Mouse (Mus musculus): Measurements from ENCODE around the gene Tacc2.
A peak's percentile ranks its signal among the peaks of the same experiment; 100 is the strongest.

Gene Tacc2

DNA sequence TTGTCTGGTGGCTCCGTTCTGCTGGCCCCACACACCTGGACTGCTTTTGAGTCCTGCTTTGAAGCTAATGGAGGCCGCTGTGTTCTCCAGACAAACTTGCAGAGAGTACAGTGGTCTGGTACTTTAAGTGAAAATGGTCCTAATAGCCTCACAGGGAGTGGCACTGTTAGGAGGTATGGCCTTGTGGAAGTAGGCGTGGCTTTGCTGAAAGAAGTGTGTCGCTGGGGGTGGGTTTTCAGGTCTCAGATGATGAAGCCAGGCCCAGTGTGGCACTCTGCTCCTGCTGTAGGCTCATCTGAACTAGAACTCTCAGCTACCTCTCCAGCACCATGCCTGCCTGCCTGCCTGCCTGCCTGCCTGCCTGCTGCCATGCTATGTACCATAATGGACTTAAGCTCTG, 190.9 kb downstream of the Tacc2 start:
- no peak for DNase-seq (ENCODE audit: low spot score in 2 of 2)

GRCm38 (mm10) chr7:130770707-130771106, 193.5 kb downstream of the Tacc2 start:
- DNase-seq (ENCODE audit: low spot score in 2 of 2), result peak; percentile 64 to 71

DNA sequence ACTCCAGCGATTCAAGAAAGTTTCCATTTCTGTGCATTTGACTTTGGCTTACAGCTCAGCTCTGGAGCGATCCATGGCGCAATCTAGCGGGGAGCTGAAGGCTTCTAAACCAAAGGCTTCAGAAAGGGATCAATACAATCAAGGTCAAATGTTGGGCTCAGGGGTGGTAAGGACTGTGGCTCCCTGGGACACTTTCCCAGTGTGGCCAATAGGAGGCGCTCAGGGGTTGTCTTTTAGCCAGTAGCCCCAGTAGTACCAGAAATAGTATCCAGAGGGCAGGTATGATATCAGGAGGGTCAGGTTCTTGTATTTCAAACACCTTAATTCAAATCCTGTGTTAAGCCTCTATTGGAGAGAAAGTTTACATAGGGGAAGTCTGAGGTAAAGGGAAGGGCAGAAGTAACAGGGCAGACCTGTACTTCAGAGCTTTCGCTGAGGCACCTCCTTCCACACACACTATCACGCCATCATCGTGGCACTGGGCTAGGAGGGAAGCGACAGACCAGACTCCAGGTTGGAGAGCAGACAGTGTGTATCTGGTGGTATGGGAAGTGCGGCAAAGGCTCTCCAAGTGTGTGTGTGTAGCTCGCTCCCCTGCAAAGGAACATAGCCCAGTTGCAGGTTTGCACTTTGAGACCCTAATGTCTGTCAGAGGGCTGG, 196.1 kb downstream of the Tacc2 start:
- DNase-seq (ENCODE audit: low spot score in 2 of 2), result no peak

DNA sequence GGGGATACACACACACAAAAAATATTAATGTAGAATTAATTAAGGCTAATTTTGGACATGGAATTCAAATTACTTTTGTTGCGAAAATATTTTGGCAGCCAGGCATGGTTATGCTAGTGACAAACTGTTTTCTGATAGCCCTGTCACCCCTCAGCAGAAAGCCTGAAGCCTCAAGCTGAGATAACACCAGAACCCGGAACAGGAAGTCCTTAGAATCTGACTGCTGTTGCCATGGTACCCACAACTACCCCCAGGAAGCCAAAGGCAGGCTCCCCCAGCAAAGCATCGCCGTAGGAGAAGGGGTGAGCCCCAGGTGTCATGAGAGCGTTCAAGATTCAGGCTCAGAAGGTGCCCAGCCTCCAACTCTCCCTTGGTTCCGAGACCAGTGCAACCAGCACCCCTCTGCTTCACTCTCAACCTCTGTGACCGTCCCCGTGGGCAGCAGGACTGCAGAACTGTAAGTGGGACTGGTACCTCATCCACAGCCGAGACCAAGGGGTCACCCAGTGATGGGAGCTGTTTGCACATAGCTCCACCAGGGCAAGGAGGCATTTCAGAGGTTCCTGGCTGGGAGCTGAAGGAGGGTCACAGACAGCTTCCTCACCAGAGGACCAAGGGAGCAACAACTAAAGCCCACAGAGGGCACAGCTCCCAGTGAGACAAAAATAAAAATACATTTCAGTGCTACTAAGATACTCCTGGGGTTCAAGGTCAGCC, 196.8 kb downstream of the Tacc2 start, which contains the start of gene Btbd16:
Gene Btbd16 (plus strand): TSS at position 156 of the 717 bp plus-strand sequence.
- DNase-seq (ENCODE audit: low spot score in 2 of 2), result no peak

GRCm38 (mm10) chr7:130780866-130781419, 203.7 kb downstream of the Tacc2 start:
- no peak for DNase-seq (ENCODE audit: low spot score in 2 of 2)

DNA sequence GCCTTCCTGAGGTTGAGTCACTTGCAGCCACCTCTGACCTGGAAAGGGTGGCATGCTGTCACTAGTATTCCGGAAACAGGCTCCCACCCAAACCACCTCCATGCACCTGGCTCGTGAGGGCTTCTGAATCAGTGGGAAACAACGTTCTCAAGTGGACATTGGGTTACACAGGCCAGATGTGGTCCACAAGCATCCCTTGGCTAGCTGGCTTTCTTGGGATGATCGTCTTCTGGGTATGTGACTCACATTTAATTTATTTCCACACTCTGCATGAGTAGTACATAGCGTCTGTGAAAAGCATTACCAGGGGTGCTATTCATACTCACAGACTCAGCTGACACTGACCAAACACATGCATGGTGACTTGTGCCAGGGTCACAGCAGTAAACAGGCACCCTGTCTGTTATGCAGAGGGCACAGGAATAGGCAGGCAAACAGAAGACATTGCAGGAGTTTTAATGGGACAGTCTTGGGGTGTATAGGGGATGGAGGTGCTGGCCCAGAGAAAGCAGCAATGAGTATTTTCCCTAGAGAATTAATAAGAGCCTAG, 205.3 kb downstream of the Tacc2 start:
- no peak for DNase-seq (ENCODE audit: low spot score in 2 of 2)

GRCm38 (mm10) chr7:130785923-130786575, 208.8 kb downstream of the Tacc2 start:
- no peak for DNase-seq (ENCODE audit: low spot score in 2 of 2)

DNA sequence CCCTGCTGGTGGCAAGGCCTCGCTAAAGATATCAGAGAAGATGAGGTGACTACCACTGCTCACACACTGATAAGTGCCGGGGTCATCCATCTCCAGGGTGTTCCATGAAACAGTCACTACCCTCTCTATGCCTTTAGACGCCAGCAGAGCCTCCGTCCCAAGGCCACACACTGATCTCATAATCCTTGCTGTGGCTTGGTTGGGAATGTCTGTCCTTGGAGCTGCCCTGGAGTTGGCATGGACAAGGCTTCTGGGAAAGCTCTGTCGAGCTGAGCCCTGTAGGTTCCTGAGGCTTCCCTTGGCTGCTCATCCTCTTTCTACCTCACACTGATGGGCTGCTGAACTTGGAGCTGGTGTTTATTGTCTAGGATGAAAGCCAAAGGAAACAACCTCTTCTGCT, 209.5 kb downstream of the Tacc2 start:
- no peak for DNase-seq (ENCODE audit: low spot score in 2 of 2)

- DNase-seq (ENCODE audit: low spot score in 2 of 2), result no peak
These were observed 210.3 kb downstream of the Tacc2 start for GRCm38 (mm10) chr7:130787537-130787936.

- no peak for DNase-seq (ENCODE audit: low spot score in 2 of 2)
These were observed 211.7 kb downstream of the Tacc2 start for GRCm38 (mm10) chr7:130788950-130789349.

GRCm38 (mm10) chr7:130789456-130789855, 212.2 kb downstream of the Tacc2 start:
- no peak for DNase-seq (ENCODE audit: low spot score in 2 of 2)

- no peak for DNase-seq (ENCODE audit: low spot score in 2 of 2)
These were observed 216.4 kb downstream of the Tacc2 start for GRCm38 (mm10) chr7:130793671-130794070.

GRCm38 (mm10) chr7:130796786-130797185, 219.5 kb downstream of the Tacc2 start:
- no peak for DNase-seq (ENCODE audit: low spot score in 2 of 2)

GRCm38 (mm10) chr7:130797524-130797923, 220.3 kb downstream of the Tacc2 start:
- no peak for DNase-seq (ENCODE audit: low spot score in 2 of 2)

DNA sequence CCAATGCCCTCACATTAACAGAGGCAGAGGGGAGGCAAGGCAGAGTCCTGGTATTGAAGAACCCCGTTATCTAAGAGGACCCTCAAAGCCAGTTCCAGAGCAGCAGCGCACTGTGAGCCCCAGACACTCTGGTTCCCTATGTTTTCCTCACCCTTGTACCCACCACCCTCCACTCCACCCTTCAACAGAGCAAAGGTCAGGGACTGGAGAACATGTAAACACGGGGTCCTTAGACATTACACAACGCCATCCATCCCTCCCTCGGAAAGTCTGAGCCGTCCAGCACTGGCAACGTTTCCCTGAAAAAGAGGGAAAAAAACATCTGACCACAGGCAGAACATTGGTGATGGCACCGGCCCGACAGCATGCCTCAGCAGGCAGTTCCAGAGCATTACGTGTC, 222.2 kb downstream of the Tacc2 start:
- DNase-seq (ENCODE audit: low spot score in 2 of 2), result no peak

DNA sequence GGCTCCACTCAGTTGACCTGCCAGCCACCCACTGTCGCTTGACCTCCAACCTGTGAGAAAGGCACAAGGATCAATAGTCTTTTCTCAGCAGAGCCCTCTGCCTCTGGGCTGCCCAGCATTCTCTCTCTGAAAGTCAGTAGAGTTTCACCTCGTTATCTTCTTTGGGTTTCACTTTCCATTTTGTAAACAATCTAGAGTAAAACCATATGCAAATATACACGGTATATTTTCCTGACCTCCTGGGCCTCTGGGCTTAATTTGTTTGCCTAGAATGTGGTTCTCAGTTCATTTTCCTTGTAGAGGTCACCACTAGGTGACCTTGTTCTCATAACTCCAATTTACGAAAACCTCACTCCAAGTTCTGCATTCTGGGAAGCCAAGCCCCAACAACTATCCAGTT, 223.4 kb downstream of the Tacc2 start:
- DNase-seq (ENCODE audit: low spot score in 2 of 2), result no peak

DNA sequence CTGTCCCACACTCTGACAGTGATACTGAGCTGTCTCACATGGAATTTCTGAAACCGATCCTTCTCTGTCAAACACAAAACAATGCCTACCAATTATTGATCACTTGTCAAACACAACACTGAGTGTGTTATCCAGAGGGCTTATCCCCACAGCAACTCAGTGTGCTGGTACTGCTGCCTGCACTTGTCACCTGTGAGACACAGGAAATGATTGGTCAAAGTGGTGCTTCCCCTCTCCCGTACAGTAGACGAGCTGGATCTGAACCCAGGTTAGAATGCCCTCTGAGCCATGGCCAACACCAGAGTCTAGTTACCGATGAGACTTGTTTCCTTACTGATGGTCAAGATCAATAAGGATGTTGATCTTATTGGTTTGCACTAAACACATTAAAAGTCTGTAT, 224.6 kb downstream of the Tacc2 start:
- no peak for DNase-seq (ENCODE audit: low spot score in 2 of 2)

DNA sequence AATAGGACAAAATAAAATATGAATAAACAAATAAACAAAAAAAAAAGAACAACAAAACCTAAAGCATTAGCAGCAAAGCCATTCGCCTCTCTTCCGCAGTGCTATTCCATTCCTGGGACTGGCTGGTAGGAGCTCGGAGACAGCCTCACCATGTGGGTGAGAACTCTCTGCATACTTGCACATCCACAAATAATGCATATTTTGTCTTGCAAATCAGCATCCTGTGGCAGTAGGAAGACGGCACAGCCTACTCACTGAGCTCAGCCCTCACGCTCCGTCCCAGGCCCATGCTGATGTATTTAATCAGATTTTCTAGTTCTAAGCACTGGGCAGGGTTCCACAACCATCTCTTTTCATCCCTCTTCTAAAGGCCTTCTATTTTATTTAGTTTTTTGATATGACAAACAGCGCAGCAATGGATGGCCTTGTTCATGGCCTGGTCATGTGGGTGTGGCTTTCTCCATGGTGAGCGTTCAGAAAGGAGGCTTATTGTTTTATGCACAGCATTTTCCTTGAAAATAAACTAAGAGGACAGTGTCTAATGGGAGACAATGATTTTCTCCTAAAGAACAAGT, 226.1 kb downstream of the Tacc2 start:
- no peak for DNase-seq (ENCODE audit: low spot score in 2 of 2)

GRCm38 (mm10) chr7:130804991-130805390, 227.8 kb downstream of the Tacc2 start:
- no peak for DNase-seq (ENCODE audit: low spot score in 2 of 2)

DNA sequence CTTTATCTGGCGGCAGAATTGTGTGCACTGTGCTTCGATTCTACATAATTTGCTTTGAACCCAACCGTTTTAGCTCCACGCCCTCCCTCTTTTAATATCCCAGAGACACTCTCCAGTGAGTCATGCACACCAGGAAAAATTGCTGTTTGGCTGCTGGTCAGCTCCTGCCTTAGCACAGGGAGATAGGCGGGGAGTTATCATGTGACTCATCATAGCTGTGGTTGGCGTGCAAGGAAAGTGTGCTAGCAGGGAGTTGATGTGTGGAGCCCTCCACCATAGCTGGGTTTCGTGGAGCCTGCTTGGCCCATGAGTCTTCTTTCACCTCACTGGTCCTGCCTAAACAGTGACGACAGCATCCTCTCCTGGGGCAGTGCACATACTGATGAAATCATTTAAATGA, 230.5 kb downstream of the Tacc2 start:
- DNase-seq (ENCODE audit: low spot score in 2 of 2), result peak; percentile 70 to 74

- no peak for DNase-seq (ENCODE audit: low spot score in 2 of 2)
These were observed 231.5 kb downstream of the Tacc2 start for GRCm38 (mm10) chr7:130808694-130809093.

DNA sequence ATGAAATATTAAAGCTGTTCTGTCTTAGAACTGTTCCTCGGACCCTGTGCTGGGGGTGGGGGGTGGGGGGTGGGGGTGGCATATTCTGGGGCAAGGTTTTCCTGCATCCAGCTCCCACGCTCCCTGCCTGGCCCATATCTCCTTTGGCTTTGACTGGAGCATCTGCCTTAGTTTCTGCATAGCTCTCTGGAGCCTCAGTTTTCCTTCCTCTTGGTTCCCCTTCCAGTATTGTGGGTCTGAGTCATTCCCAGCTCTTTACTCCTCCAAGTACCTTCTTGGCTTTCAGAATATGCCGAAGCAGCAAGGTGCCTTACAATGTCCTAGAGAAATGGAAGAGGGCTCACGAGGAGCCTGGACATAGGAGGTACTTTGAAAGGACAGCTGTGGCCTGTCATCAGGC, 233.0 kb downstream of the Tacc2 start:
- DNase-seq (ENCODE audit: low spot score in 2 of 2), result no peak
